Mouse (Mus musculus) hindbrain, embryonic 14.5 days (tissue): ENCODE data around the gene Rhobtb1. TPM values are rescaled to one million over a fixed set of nuclear protein-coding genes. Genes with fewer than 3 reads are reported as not detected.

Experiments
- ATAC-seq: fragments of 200-750 bp; cut with Nextera tagmentation; 2 replicates; pipeline ENCODE4 v1.8.0; 2017; ENCODE audit warnings: moderate number of reproducible peaks, mild to moderate bottlenecking, moderate TSS enrichment, moderate library complexity; ENCODE audit not compliant: low FRiP score
- DNase-seq: peaks from one replicate; pipeline ENCODE4 v3.0.0-alpha.2; 2015; ENCODE audit warnings: low spot score
- H3K27ac ChIP-seq: fragments of 300-500 bp; sonication (generic); 2 replicates; pipeline ENCODE4 v1.5.1; 2014; ENCODE audit warnings: mild to moderate bottlenecking, moderate library complexity
- H3K27me3 ChIP-seq: fragments of 300-500 bp; sonication (generic); 2 replicates; pipeline ENCODE4 v1.6.1; 2014; ENCODE audit warnings: mild to moderate bottlenecking, low read length, mixed read lengths; ENCODE audit not compliant: control insufficient read depth, insufficient read depth
- H3K36me3 ChIP-seq: fragments of 300-500 bp; sonication (generic); replicated peaks from 2 replicates; pipeline ENCODE4 v1.6.1; 2014; ENCODE audit not compliant: control insufficient read depth, insufficient read depth
- H3K4me1 ChIP-seq: fragments of 300-500 bp; sonication (generic); replicated peaks from 2 replicates; pipeline ENCODE4 v1.6.1; 2014; ENCODE audit warnings: antibody characterized with exemption, low read length, mixed read lengths; ENCODE audit not compliant: control insufficient read depth, insufficient read depth
- H3K4me2 ChIP-seq: fragments of 300-500 bp; sonication (generic); replicated peaks from 2 replicates; pipeline ENCODE4 v1.6.1; 2014; ENCODE audit warnings: mild to moderate bottlenecking, moderate library complexity
- H3K4me3 ChIP-seq: fragments of 300-500 bp; sonication (generic); replicated peaks from 2 replicates; pipeline ENCODE4 v1.5.1; 2014; ENCODE audit warnings: mild to moderate bottlenecking, low read length
- H3K9ac ChIP-seq: fragments of 300-500 bp; sonication (generic); 2 replicates; pipeline ENCODE4 v1.6.1; 2014
- H3K9me3 ChIP-seq: fragments of 300-500 bp; sonication (generic); 2 replicates; pipeline ENCODE4 v1.6.1; 2016; ENCODE audit warnings: low read length; ENCODE audit not compliant: control insufficient read depth
- WGBS: fragments of 180-500 bp; shearing (Covaris S2); extraction: QIAGEN DNeasy Blood & Tissue Kit; methylation state at CpG from one replicate; pipeline ENCODE4 v1.1.7; 2014; 5-methylcytosine and 5-hydroxymethylcytosine counted together
- polyA plus RNA-seq: library from polyadenylated mRNA; unstranded; fragments of >200 nt; fragmentation: Nextera tagmentation; extraction: Ambion mirVana; gene quantifications from 2 replicates; pipeline ENCODE4 v1.2.1, GENCODE M21; 2014

Rhobtb1 gene
- polyA plus RNA-seq, 1 experiment from 2014 or later, result 19.8 TPM

DNA sequence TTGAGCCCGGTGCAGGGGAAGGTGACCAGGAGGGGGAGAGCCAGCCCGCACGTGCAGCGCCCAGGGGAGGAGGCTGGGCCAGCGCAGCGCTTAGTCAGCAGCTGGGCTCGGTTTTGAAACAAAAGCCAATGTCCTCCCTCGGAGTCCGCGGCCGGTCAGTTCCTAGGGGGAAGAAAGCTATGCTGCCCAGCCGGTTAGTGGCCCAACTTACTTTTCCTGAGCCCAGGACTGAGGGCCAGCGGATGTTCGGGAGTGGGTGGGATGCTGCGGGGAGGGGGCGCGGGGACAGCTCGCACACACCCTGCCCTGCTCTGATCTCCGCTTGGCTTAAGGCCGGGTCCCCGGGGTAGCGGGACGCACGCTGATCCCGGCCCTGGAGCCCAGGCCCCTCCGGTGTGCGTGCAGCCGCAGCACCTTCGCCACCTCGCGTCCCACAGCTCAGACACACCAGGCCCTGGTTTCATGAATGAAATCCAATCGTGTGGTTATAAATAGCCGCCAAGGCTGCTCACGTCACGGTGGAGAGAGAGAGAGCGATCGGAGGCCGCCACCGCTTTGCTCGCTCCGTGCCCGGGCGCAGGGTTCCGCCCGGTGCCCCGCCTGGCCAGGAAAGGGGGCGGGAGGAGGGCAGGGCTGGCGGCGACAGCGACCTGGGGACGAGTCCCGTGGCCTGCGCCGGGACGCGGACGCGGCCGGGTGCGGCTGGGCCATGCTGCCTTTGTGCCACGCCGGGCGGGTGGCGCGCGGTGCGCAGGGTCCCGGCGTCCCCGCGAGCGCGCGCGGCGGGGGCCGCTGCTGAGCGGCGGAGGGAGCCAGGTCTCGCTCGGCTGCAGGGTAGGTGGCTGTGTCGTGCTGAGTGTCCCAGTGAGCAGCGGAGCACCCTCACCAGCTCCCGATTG is 61.6 kb downstream of the Rhobtb1 start, which contains the start of gene A930033H14Rik:
Gene A930033H14Rik (minus strand): TSS at position 557 of the 899 bp plus-strand sequence.
- peak within 1 kb of the TSS; percentile 98 for H3K27ac ChIP-seq
- peaks cover 6% of the 10 kb centered on the region; the same call in 1 of the 2 replicates for H3K36me3 ChIP-seq
- H3K4me1 ChIP-seq, result peaks cover 20% of the 10 kb centered on the region
- peak within 1 kb of the TSS; percentile 85 for H3K4me3 ChIP-seq
- DNase-seq, result peak; percentile 79
- ATAC-seq, result peak; percentile 90
- peak within 1 kb of the TSS; percentile 93 for H3K4me2 ChIP-seq
- H3K9me3 ChIP-seq, result 0 out of 2 replicates have a peak, but pooled peaks cover 2% of the 10 kb centered on the region
- peak within 1 kb of the TSS; percentile 97 for H3K9ac ChIP-seq
- no peaks in the 10 kb centered on the region for H3K27me3 ChIP-seq
- under 1% methylated on average over 74 of the region's 84 CpGs for WGBS

DNA sequence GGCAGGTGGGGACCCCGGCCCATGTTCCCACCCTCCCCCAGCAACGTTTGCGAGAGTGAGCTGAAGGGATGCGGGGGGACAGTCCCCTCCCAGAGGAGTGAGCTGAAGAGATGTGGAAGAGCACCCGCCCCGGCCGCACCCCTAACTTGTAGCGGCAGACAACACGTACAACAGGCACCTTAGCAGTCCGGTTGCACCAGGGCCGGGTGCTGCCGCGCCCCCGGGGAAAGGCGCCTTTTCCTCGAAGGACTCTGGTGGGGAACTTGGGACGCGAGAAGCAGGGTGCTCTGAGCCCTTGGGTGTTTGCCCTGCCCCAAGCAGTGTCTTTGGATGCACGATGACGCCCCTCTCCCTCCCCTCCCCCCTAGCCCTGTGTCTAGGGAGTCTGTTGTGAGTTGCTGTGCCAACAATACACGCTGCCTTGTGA is 62.2 kb downstream of the Rhobtb1 start:
- peak; percentile 67 for ATAC-seq
- Histone ChIP-seq H3K4me1 (peaks cover 20% of the 10 kb centered on the region), H3K27ac (peak overlapping the region; percentile 98), H3K9me3 (0 out of 2 replicates have a peak, but pooled peaks cover 2% of the 10 kb centered on the region), H3K9ac (peak overlapping the region; percentile 97), H3K27me3 (no peaks in the 10 kb centered on the region), H3K4me3 (peak overlapping the region; percentile 85), H3K36me3 (peaks cover 6% of the 10 kb centered on the region; the same call in 1 of the 2 replicates), H3K4me2 (peak overlapping the region; percentile 93)
- DNase-seq, result peak; percentile 42
- WGBS, result under 1% methylated on average over 21 of the region's 21 CpGs

- ATAC-seq (no peak), DNase-seq (no peak)
- Histone ChIP-seq H3K4me1 (peaks cover 20% of the 10 kb centered on the region), H3K27ac (no peak overlapping the region), H3K9ac (peak overlapping the region; percentile 97), H3K36me3 (peaks cover 6% of the 10 kb centered on the region; the same call in 1 of the 2 replicates), H3K27me3 (no peaks in the 10 kb centered on the region), H3K4me2 (peak overlapping the region; percentile 93), H3K9me3 (no peaks in the 10 kb centered on the region), H3K4me3 (peak overlapping the region; percentile 85)
- WGBS, result 24% methylated on average over 5 of the region's 5 CpGs
These were observed 62.8 kb downstream of the Rhobtb1 start for GRCm38 (mm10) chr10:69213986-69214385.

- H3K27ac ChIP-seq, result no peak overlapping the region
- no peak overlapping the region for H3K4me2 ChIP-seq
- no peak for DNase-seq
- H3K4me3 ChIP-seq, result no peak overlapping the region
- ATAC-seq, result no peak
- H3K36me3 ChIP-seq, result peaks cover 9% of the 10 kb centered on the region; the same call in 1 of the 2 replicates
- H3K9ac ChIP-seq, result no peak overlapping the region
- no peaks in the 10 kb centered on the region for H3K9me3 ChIP-seq
- no peaks in the 10 kb centered on the region for H3K27me3 ChIP-seq
- 93% methylated on average over 4 of the region's 4 CpGs for WGBS
- H3K4me1 ChIP-seq, result peaks cover 11% of the 10 kb centered on the region; the same call in 1 of the 2 replicates
These were observed 66.0 kb downstream of the Rhobtb1 start for GRCm38 (mm10) chr10:69217127-69217690.

DNA sequence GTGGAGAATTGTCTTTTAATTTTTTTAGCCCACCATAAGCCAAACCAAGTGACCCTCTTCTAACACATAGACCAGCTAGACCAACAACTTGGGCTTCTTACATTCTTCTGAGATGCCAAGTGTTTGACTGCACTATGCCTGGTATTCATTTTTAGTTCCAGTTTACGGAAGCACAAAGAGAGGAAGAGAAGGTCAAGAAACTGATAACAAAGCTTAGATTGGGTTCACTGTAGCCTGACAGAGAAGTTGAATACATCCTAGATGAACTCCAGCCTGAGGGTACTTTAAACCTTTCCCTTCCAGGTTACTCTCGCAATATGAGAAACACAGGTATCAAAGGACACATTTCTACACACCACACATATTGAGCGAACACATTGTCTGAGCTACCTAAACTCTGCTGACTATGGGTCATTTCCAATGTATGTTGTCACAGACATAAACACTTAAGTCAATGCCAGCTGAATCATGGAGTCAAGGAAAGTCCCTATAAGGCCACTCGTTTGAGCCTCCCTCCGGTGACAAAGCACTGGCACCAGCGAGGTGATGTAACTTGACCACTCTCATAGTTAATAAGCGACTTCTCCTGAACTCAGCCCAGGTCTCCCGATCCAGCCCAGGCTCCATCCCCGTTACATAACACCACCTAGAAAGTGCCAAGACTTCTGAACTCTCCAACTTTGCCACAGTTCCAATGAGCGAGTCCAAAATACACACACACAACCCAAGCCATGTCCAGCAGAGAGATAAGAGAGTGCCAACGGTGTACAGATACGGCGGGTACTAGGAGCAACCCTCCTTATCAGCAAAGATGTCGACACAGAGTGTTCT is 67.4 kb downstream of the Rhobtb1 start:
- peaks cover 10% of the 10 kb centered on the region; the same call in 1 of the 2 replicates for H3K4me1 ChIP-seq
- H3K36me3 ChIP-seq, result peaks cover 9% of the 10 kb centered on the region; the same call in 1 of the 2 replicates
- no peak overlapping the region for H3K27ac ChIP-seq
- no peaks in the 10 kb centered on the region for H3K9me3 ChIP-seq
- no peak overlapping the region for H3K9ac ChIP-seq
- WGBS, result 92% methylated on average over 14 of the region's 14 CpGs
- no peak for DNase-seq
- H3K4me2 ChIP-seq, result no peak overlapping the region
- no peak for ATAC-seq
- H3K27me3 ChIP-seq, result no peaks in the 10 kb centered on the region
- H3K4me3 ChIP-seq, result no peak overlapping the region

DNA sequence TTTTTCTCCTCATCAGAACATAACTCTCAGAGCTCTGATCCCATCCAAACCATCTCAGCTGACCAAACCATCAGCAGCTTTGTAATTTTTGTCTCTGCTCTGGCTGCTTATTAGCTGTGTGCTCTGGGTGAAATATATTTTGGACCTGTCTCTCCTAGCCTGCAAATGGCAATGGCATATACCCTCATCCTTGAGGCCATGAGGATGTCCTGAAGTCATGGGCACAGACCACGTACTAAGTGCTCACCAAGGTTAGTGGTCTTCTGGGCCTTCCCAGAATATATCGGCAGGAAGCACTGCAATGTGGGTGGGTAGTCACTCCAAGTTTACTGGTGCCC is 68.0 kb downstream of the Rhobtb1 start:
- 94% methylated on average over 2 of the region's 2 CpGs for WGBS
- no peak overlapping the region for H3K9ac ChIP-seq
- ATAC-seq (no peak), DNase-seq (no peak)
- peaks cover 4% of the 10 kb centered on the region; the same call in 1 of the 2 replicates for H3K4me1 ChIP-seq
- H3K4me2 ChIP-seq, result no peak overlapping the region
- no peaks in the 10 kb centered on the region for H3K9me3 ChIP-seq
- H3K27ac ChIP-seq, result no peak overlapping the region
- H3K4me3 ChIP-seq, result no peak overlapping the region
- peaks cover 9% of the 10 kb centered on the region; the same call in 1 of the 2 replicates for H3K36me3 ChIP-seq
- H3K27me3 ChIP-seq, result no peaks in the 10 kb centered on the region

DNA sequence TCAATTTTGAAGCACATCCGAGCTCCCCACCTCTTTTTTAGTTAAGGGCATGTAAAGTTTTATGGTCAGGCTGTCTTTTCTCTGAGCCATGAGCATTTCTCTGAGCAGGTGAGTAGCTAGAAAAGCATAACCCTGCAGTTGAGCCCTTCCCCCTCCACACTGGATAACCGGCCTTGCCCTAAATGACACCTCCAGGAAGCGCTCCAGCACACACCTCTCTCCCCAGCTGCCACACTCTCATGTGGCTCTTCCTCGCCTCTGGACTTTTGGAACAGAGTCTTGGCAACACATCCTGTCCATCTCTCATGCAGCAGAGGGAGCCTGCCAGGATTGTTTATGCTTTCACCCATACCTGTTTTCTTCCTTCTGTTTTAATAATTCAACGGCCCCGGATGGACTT is 69.1 kb downstream of the Rhobtb1 start:
- no peak overlapping the region for H3K9ac ChIP-seq
- no peaks in the 10 kb centered on the region for H3K4me1 ChIP-seq
- H3K4me2 ChIP-seq, result no peak overlapping the region
- H3K4me3 ChIP-seq, result no peak overlapping the region
- peaks cover 9% of the 10 kb centered on the region; the same call in 1 of the 2 replicates for H3K36me3 ChIP-seq
- no peaks in the 10 kb centered on the region for H3K27me3 ChIP-seq
- 93% methylated on average over 6 of the region's 6 CpGs for WGBS
- no peaks in the 10 kb centered on the region for H3K9me3 ChIP-seq
- ATAC-seq (no peak), DNase-seq (no peak)
- H3K27ac ChIP-seq, result no peak overlapping the region

- H3K27me3 ChIP-seq, result no peaks in the 10 kb centered on the region
- no peak for ATAC-seq
- no peak overlapping the region for H3K4me3 ChIP-seq
- no peak for DNase-seq
- H3K9me3 ChIP-seq, result no peaks in the 10 kb centered on the region
- no peak overlapping the region for H3K9ac ChIP-seq
- H3K4me1 ChIP-seq, result no peaks in the 10 kb centered on the region
- H3K27ac ChIP-seq, result no peak overlapping the region
- WGBS, result over 99% methylated on average over 9 of the region's 9 CpGs
- peaks cover 9% of the 10 kb centered on the region; the same call in 1 of the 2 replicates for H3K36me3 ChIP-seq
- no peak overlapping the region for H3K4me2 ChIP-seq
These were observed 69.9 kb downstream of the Rhobtb1 start for GRCm38 (mm10) chr10:69221148-69221547.
